19 mouse cellular contexts compared by ENCODE assay signal in the genomic region with DNA sequence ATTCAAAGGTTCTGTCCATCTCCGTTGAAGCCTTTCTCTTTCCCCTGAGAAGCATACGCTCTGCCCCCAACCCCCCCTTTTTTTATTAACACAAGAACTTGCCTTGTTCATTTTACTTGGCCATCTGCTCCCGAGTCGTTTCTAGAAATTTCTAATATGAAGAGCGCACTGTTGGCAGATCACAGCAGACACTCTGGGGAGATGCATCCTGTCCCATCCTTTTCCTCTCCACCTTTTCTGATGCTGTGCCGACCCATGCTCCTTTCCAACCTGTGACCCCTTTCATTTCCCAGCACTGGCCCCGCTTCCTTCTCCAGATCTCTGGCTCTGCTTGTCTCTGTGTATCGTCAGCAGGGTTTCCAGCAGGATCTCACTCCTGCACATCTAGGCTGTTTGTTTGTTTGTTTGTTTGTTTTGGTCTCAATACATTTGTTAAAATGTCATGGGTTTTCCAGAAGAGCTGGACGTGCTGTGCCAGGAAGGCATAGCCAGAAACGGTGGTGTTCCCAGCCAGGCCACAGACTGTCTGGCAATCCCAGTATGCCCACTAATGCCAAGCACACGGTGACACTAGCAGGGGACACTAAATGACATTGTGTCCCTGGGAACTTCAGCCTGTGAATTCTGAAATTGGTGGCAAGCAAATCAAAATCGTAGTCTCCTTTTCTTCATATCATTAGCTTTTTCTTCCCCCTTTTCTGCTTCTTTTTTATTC. TPM values are rescaled to one million over a fixed set of nuclear protein-coding genes. Genes with fewer than 3 reads are reported as not detected.
DNase-seq lines count a peak whose midpoint lies in the region; TF ChIP-seq lines count a peak whose summit lies in the region.
"Had no signal": no experiment of that assay in that cellular context is flagged by ENCODE, and none has a peak within 500 bp of the region (broad histone marks: within the 10 kb centered on the region; RNA-seq: fewer than 3 reads in every experiment).

No protein-coding gene starts in this region.

- H3K4me3 ChIP-seq in heart, adult 2 months, result no peak overlapping the region
- H3K4me3 ChIP-seq: embryonic facial prominence, embryonic 15.5 days; erythroblast, embryonic 14.5 days; forebrain, embryonic 10.5 days; heart, embryonic 12.5 days; hindbrain, embryonic 15.5 days had no signal

- no peaks in the 10 kb centered on the region for H3K79me2 ChIP-seq in heart, adult 2 months (replicated peaks; ENCODE audit: control insufficient read depth, insufficient read depth, low read length)

- H3K36me3 ChIP-seq in heart, adult 2 months (ENCODE audit: control insufficient read depth, insufficient read depth, low read length), result no peaks in the 10 kb centered on the region
- H3K36me3 ChIP-seq: embryonic facial prominence, embryonic 15.5 days; G1E; hindbrain, embryonic 15.5 days had no signal

- H3K4me1 ChIP-seq in heart, adult 2 months (ENCODE audit: control insufficient read depth, insufficient read depth, low read length), result no peaks in the 10 kb centered on the region
- H3K4me1 ChIP-seq: embryonic facial prominence, embryonic 15.5 days; forebrain, embryonic 10.5 days; heart, embryonic 12.5 days; hindbrain, embryonic 15.5 days had no signal

- WGBS in heart, adult 2 months, result 77% methylated on average over 12 of the region's 12 CpGs

- no peak overlapping the region for H3K9ac ChIP-seq in heart, adult 2 months (ENCODE audit: low read depth, low read length)
- H3K9ac ChIP-seq: embryonic facial prominence, embryonic 15.5 days; heart, embryonic 12.5 days; hindbrain, embryonic 15.5 days had no signal

- intact Hi-C loops in heart, adult 2 months (cut with DNase I), result loop anchor here (5.0 kb wide), 2 partner anchors 38 to 98 kb away; a partner anchor contains a TSS

- no peak for TF ChIP-seq POLR2A in heart, adult 2 months (IDR thresholded peaks at IDR 0.05; ENCODE audit: insufficient read depth, low read depth, low read length)

- H3K27ac ChIP-seq in heart, adult 2 months, result no peak overlapping the region
- H3K27ac ChIP-seq: embryonic facial prominence, embryonic 15.5 days; forebrain, embryonic 10.5 days; hindbrain, embryonic 15.5 days had no signal

- TF ChIP-seq CTCF in heart, adult 2 months (IDR thresholded peaks at IDR 0.05), result no peak

- 0 out of 2 replicates have a peak, but pooled peaks have one; percentile 21 for TF ChIP-seq EP300 in heart, adult 2 months (IDR thresholded peaks at IDR 0.05; ENCODE audit: insufficient read depth, low read depth, low read length)

- no peaks in the 10 kb centered on the region for H3K27me3 ChIP-seq in heart, adult 2 months (ENCODE audit: control insufficient read depth, insufficient read depth, low read length)
- H3K27me3 ChIP-seq: embryonic facial prominence, embryonic 15.5 days; heart, embryonic 12.5 days; hindbrain, embryonic 15.5 days; Patski had no signal

- DNase-seq in heart, adult 2 months, result peak in 1 of 2 experiments; percentile 19
- no peak for DNase-seq in heart, adult 9 months (ENCODE audit: low spot score in 2 of 2)
- DNase-seq in cerebellum, adult 8-10 months, result peak; percentile 16
- peak; percentile 30 to 73 for DNase-seq in cerebellum, postnatal 14 days
- DNase-seq in spleen, postnatal 36 days (ENCODE audit: low spot score in 2 of 2), result no peak
- DNase-seq in B cell, adult 2 months, result no peak
- DNase-seq in MN1 (ENCODE audit: low spot score), result no peak
- DNase-seq: adrenal gland, postnatal 25 days; embryo, embryonic 11 days; gastrocnemius, postnatal 36 days; heart, postnatal 36 days; kidney, adult 2 months had no signal

RNA-seq across cellular contexts. Expression of a gene that starts 37.1 kb away (rescaled TPM):
- 1 to 10 TPM; 3.5 to 4.9 TPM for total RNA-seq in heart, adult 2 months (2021)
- polyA plus RNA-seq in heart, adult 2 months (2012; rRNA removed), result 2.1 and 5.0 TPM in 2 replicates
- total RNA-seq: G1E had no signal
- polyA plus RNA-seq: erythroblast, embryonic 14.5 days; G1E had no signal

RNA-seq across cellular contexts. Expression of a gene that starts 37.4 kb away (rescaled TPM):
- 1 to 10 TPM; 2.2 to 2.3 TPM for total RNA-seq in heart, adult 2 months (2021)
- polyA plus RNA-seq in heart, adult 2 months (2012; rRNA removed), result 3.2 and 4.9 TPM in 2 replicates
- polyA plus RNA-seq: erythroblast, embryonic 14.5 days; G1E had no signal

Comparison
In these comparisons a context has a peak if more than half of its experiments do, and no peak if none do; other contexts are left out.
1. DNase-seq: peak in cerebellum, adult 8-10 months (single experiment) and cerebellum, postnatal 14 days (2 of 2); none in heart, adult 9 months (0 of 2), spleen, postnatal 36 days (0 of 2), B cell, adult 2 months (0 of 2) and MN1 (single experiment).